Mouse (Mus musculus): ENCODE measurements around the gene Tmem14c. TPM values are rescaled to one million over a fixed set of nuclear protein-coding genes. Genes with fewer than 3 reads are reported as not detected.

Tmem14c gene
- total and polyA plus RNA-seq, 3 experiments = 136 to 179 (median 165) TPM

DNA sequence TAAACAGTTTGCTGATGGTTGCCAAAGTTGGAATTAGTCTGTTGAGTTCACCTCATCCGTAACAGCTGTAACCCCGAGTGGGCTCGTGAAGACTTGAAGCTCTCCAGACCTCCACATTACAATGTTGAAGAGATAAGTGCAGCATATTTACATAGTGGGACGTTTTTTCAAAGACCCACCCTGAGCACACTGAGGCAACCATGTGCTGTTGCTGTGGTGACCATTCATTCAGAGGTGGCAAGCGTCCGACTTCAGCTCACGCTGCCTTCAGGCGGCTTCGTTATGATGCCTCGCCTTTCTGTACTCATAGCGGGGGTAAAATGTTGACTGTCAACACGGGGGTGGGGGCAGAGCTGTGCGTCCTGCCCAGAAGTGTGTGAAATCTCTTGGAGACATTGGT is 6.0 kb downstream of the Tmem14c start:
- intact Hi-C loops (cut with DNase I) = no loop called here
- no peaks in the 10 kb centered on the region for H3K27me3 ChIP-seq (ENCODE audit: control insufficient read depth, insufficient read depth, low read length)
- no peak for DNase-seq
- TF ChIP-seq POLR2A (IDR thresholded peaks at IDR 0.05; ENCODE audit: insufficient read depth, low read depth, low read length) = no peak
- TF ChIP-seq CTCF (IDR thresholded peaks at IDR 0.05) = no peak
- TF ChIP-seq EP300 (IDR thresholded peaks at IDR 0.05; ENCODE audit: insufficient read depth, low read depth, low read length) = no peak
- H3K36me3 ChIP-seq (ENCODE audit: control insufficient read depth, insufficient read depth, low read length) = no peaks in the 10 kb centered on the region
- H3K27ac ChIP-seq = no peak overlapping the region
- no peak overlapping the region for H3K9ac ChIP-seq (ENCODE audit: low read depth, low read length)
- no peaks in the 10 kb centered on the region for H3K79me2 ChIP-seq (replicated peaks; ENCODE audit: control insufficient read depth, insufficient read depth, low read length)
- H3K4me1 ChIP-seq (ENCODE audit: control insufficient read depth, insufficient read depth, low read length) = peaks cover 1% of the 10 kb centered on the region
- H3K4me3 ChIP-seq = no peak overlapping the region
- WGBS = 77% methylated on average over 13 of the region's 13 CpGs

DNA sequence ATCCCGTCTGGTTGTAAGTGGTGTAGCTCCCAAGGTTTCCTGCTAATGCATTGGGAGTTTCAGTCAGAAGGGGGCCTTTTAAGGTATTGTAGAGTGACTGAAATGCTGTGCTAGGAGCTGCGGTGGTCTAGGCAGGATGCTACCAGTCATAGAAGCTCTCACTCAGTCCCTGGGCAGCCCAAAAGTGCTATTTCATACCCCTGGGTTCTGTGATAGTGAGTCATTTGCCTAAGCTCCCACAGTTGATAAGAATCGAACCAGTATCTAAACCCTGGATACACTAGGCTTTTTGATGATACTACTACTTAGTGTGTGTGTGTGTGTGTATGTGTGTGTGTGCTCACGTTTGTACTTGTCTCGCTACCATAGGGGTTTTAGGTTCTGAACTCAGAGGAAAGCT is 14.0 kb downstream of the Tmem14c start:
- intact Hi-C loops (cut with DNase I) = no loop called here
- H3K79me2 ChIP-seq (replicated peaks; ENCODE audit: control insufficient read depth, insufficient read depth, low read length) = no peaks in the 10 kb centered on the region
- TF ChIP-seq CTCF (IDR thresholded peaks at IDR 0.05) (no peak), EP300 (IDR thresholded peaks at IDR 0.05; ENCODE audit: insufficient read depth, low read depth, low read length) (no peak), POLR2A (IDR thresholded peaks at IDR 0.05; ENCODE audit: insufficient read depth, low read depth, low read length) (no peak)
- WGBS = 63% methylated on average over 5 of the region's 5 CpGs
- DNase-seq = no peak
- H3K4me1 ChIP-seq (ENCODE audit: control insufficient read depth, insufficient read depth, low read length) = no peaks in the 10 kb centered on the region
- H3K27ac ChIP-seq = no peak overlapping the region
- no peaks in the 10 kb centered on the region for H3K27me3 ChIP-seq (ENCODE audit: control insufficient read depth, insufficient read depth, low read length)
- no peaks in the 10 kb centered on the region for H3K36me3 ChIP-seq (ENCODE audit: control insufficient read depth, insufficient read depth, low read length)
- H3K4me3 ChIP-seq = no peak overlapping the region
- no peak overlapping the region for H3K9ac ChIP-seq (ENCODE audit: low read depth, low read length)

DNA sequence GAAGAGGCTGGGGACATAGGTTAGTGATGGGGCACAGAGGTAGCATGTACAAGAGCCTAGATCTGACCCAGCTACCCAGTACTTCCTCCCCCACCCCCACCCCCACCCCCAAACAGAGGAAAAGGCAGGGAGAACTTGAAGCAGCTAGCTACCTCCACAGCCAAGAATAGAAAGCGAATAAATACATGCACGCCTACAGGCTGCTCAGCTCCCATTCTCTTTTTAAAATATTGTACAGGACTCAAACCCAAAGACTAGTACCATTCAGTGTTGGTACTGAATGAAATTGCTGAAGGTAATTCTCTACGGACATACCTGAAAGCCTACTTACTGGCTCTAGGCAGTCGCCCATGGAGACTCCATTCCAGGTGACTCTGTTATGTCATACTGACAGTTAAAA is 26.4 kb downstream of the Tmem14c start:
- Histone ChIP-seq H3K36me3 (ENCODE audit: control insufficient read depth, insufficient read depth, low read length) (no peaks in the 10 kb centered on the region), H3K9ac (ENCODE audit: low read depth, low read length) (no peak overlapping the region), H3K79me2 (replicated peaks; ENCODE audit: control insufficient read depth, insufficient read depth, low read length) (no peaks in the 10 kb centered on the region), H3K27me3 (ENCODE audit: control insufficient read depth, insufficient read depth, low read length) (no peaks in the 10 kb centered on the region), H3K4me3 (no peak overlapping the region), H3K27ac (no peak overlapping the region), H3K4me1 (ENCODE audit: control insufficient read depth, insufficient read depth, low read length) (no peaks in the 10 kb centered on the region)
- TF ChIP-seq CTCF (IDR thresholded peaks at IDR 0.05) (no peak), EP300 (IDR thresholded peaks at IDR 0.05; ENCODE audit: insufficient read depth, low read depth, low read length) (no peak), POLR2A (IDR thresholded peaks at IDR 0.05; ENCODE audit: insufficient read depth, low read depth, low read length) (no peak)
- no peak for DNase-seq
- WGBS = 81% methylated on average over 4 of the region's 4 CpGs
- intact Hi-C loops (cut with DNase I) = no loop called here

DNA sequence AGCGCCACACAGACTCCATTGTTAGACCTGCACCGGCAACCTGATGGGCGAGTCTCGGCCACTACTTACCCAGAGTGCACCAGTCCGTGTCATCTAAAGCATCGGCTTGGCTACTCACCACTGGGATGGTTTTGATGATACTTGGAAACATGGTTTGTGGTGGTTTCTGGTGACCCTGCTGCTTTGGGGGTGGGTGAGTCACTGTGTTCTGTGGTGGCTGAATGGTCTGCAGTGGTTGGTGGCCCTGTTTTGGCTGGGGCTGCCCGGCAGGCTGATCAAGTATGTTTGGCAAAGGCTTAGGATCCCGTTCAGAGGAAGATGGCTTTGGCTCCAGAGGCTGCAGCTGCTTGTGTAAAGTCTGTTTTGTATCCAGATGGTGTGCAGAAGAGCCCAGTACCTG is 29.8 kb downstream of the Tmem14c start:
- intact Hi-C loops (cut with DNase I) = loop anchor here (5.0 kb wide), 2 partner anchors 204 to 264 kb away; no protein-coding TSS in a partner anchor
- no peaks in the 10 kb centered on the region for H3K79me2 ChIP-seq (replicated peaks; ENCODE audit: control insufficient read depth, insufficient read depth, low read length)
- no peaks in the 10 kb centered on the region for H3K36me3 ChIP-seq (ENCODE audit: control insufficient read depth, insufficient read depth, low read length)
- no peak for DNase-seq
- H3K27ac ChIP-seq = no peak overlapping the region
- TF ChIP-seq CTCF (IDR thresholded peaks at IDR 0.05) (no peak), EP300 (IDR thresholded peaks at IDR 0.05; ENCODE audit: insufficient read depth, low read depth, low read length) (no peak), POLR2A (IDR thresholded peaks at IDR 0.05; ENCODE audit: insufficient read depth, low read depth, low read length) (no peak)
- H3K4me3 ChIP-seq = no peak overlapping the region
- H3K4me1 ChIP-seq (ENCODE audit: control insufficient read depth, insufficient read depth, low read length) = no peaks in the 10 kb centered on the region
- no peaks in the 10 kb centered on the region for H3K27me3 ChIP-seq (ENCODE audit: control insufficient read depth, insufficient read depth, low read length)
- no peak overlapping the region for H3K9ac ChIP-seq (ENCODE audit: low read depth, low read length)
- WGBS = 85% methylated on average over 8 of the region's 8 CpGs

DNA sequence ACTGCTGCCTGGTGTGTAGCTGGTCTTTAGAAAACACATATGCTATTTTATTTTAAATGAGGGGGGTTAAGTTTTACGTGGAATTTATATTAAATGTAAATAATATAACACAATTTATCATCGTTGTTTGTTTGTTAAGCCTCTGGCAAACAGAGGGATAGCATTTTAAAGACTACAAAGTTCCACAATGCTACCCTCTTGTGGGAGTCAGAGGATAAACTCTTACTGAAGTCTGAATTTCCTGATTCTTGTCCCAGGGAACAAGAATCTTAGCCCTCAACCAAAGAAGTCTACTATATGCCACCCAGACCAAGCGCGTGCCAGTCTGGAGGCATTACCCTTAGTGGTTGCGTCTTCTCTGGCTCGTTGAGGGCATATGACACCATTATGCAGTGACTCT is 31.2 kb downstream of the Tmem14c start:
- Histone ChIP-seq H3K4me1 (ENCODE audit: control insufficient read depth, insufficient read depth, low read length) (no peaks in the 10 kb centered on the region), H3K36me3 (ENCODE audit: control insufficient read depth, insufficient read depth, low read length) (no peaks in the 10 kb centered on the region), H3K27ac (no peak overlapping the region), H3K79me2 (replicated peaks; ENCODE audit: control insufficient read depth, insufficient read depth, low read length) (no peaks in the 10 kb centered on the region), H3K27me3 (ENCODE audit: control insufficient read depth, insufficient read depth, low read length) (no peaks in the 10 kb centered on the region), H3K9ac (ENCODE audit: low read depth, low read length) (no peak overlapping the region), H3K4me3 (no peak overlapping the region)
- peak; percentile 51 for TF ChIP-seq CTCF (IDR thresholded peaks at IDR 0.05)
- no peak for TF ChIP-seq EP300 (IDR thresholded peaks at IDR 0.05; ENCODE audit: insufficient read depth, low read depth, low read length)
- no peak for DNase-seq
- WGBS = 79% methylated on average over 6 of the region's 6 CpGs
- intact Hi-C loops (cut with DNase I) = loop anchor here (5.0 kb wide), 2 partner anchors 205 to 265 kb away; no protein-coding TSS in a partner anchor

DNA sequence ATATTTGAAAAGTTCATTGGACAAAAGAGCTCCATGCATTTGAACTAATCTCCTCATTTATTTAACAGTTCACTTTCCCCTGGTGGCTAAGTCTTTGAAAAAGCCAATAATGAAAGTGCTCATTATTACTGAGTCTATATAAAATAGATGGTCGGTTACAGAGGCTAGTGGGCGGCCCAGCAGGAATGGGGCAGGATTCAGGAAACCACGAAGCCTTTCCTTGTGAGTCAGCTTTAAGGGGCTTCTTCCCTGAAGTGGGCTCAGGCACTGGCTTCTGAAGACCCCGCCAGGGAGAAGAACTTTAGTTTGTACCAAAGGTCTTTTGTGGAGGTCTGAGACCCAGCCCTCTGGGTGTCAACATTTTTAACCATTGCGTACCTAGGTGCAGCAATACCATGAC is 35.9 kb downstream of the Tmem14c start:
- Histone ChIP-seq H3K27me3 (ENCODE audit: control insufficient read depth, insufficient read depth, low read length) (no peaks in the 10 kb centered on the region), H3K4me1 (ENCODE audit: control insufficient read depth, insufficient read depth, low read length) (no peaks in the 10 kb centered on the region), H3K27ac (no peak overlapping the region), H3K36me3 (ENCODE audit: control insufficient read depth, insufficient read depth, low read length) (no peaks in the 10 kb centered on the region), H3K4me3 (no peak overlapping the region), H3K79me2 (replicated peaks; ENCODE audit: control insufficient read depth, insufficient read depth, low read length) (no peaks in the 10 kb centered on the region), H3K9ac (ENCODE audit: low read depth, low read length) (no peak overlapping the region)
- intact Hi-C loops (cut with DNase I) = no loop called here
- no peak for TF ChIP-seq POLR2A (IDR thresholded peaks at IDR 0.05; ENCODE audit: insufficient read depth, low read depth, low read length)
- TF ChIP-seq EP300 (IDR thresholded peaks at IDR 0.05; ENCODE audit: insufficient read depth, low read depth, low read length) = no peak
- no peak for TF ChIP-seq CTCF (IDR thresholded peaks at IDR 0.05)
- 76% methylated on average over 5 of the region's 5 CpGs for WGBS
- DNase-seq = no peak
